Mouse (Mus musculus): ENCODE measurements at regions not wholly inside any gene's neighbourhood (a gene's known extent, or its start where the extent isn't known, plus 50 kb on each side); places are given as distances from the start of the nearest gene placed in this dataset.

- DNase-seq (ENCODE audit: low read depth, low spot score): no peak
Observed at GRCm38 (mm10) chr8:127662776-127663499, 599.2 kb downstream of the Pard3 start.

- no peak for DNase-seq (ENCODE audit: low read depth, low spot score)
Observed at GRCm38 (mm10) chr8:127666606-127667005, 602.9 kb downstream of the Pard3 start.

DNA sequence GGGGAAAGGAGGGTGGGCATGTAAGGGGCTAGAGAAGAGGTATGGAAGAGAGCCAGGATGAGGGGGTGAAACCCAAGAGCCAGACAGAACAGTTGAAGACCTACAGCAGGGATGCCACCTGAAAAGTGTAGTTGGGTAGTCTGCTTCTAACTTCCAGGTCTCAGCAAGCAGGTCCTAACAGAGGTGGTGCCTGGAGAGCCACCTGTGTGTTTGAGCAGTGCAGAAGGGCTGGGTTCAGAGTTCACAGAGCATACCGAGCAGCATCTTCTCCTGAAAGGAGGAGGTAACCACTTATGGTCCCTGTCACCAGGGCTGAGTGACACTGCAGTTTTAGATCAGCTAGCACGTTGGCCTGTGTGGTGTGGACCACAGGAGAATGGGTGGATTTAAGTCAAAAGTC, 605.3 kb downstream of the Pard3 start:
- no peak for DNase-seq (ENCODE audit: low read depth, low spot score)

GRCm38 (mm10) chr8:127674063-127674462, 610.4 kb downstream of the Pard3 start:
- no peak for DNase-seq (ENCODE audit: low read depth, low spot score)

- no peak for DNase-seq (ENCODE audit: low read depth, low spot score)
Observed at GRCm38 (mm10) chr8:127675377-127675776, 611.7 kb downstream of the Pard3 start.

DNA sequence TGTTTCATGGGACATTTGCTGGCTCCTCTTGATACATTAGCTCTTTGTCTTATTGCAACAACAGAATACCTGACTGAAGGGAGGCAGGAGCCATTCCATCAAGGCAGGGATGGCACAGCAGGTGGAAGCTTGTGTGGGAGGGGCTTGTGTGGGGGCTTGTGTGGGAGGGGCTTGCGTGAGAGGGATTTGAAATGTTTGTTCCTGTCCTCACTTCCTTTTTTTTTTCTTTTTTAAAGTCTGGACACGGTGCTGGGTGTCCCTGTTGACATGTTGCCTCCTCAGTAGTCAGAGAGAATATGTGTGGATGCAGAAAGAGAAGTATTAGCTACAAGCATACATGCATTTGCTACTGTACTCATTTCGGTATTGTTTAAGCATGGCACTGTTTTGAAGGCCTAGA, 616.5 kb downstream of the Pard3 start:
- no peak for DNase-seq (ENCODE audit: low read depth, low spot score)

- no peak for DNase-seq (ENCODE audit: low read depth, low spot score)
Observed at GRCm38 (mm10) chr8:127684213-127684612, 620.5 kb downstream of the Pard3 start.

DNA sequence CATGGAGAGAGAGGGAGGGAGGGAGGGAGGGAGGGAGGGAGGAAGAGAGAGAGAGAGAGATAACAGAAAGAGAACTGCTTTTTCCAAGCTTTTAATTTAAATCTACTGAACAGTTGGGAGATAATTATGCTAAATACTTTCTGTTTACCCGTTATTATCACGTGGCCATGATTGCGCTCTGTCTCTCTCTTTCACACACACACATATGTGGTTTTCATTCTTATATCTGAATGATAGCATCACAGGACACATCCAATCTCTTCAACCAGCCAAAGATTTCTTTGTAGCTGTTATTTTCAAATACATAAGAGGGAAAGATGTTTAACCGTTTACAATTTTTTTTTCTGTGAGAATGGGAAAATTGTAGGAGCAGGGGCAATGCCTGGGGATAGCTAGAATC, 627.1 kb downstream of the Pard3 start:
- DNase-seq (ENCODE audit: low read depth, low spot score): no peak

GRCm38 (mm10) chr8:127698404-127698803, 634.7 kb downstream of the Pard3 start:
- DNase-seq (ENCODE audit: low read depth, low spot score): no peak

DNA sequence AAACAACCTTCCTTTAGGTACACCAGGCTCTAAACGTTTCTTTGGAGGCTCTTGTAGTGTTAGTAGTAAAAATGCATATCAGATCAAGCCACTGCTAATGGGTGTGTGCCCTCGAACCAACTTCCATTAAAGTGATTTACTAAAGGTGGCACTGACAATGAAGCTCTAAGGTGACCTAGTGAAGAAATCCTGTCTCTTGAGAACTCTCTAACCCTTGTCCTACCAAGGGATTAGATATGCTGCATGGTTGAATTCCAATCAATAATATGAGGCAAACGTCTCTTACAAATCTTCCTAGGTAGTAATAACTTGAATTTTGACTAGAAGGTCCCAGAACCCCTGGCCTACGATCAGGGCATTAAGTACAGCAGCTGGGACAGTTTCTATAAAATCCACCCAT, 640.7 kb downstream of the Pard3 start:
- DNase-seq (ENCODE audit: low read depth, low spot score): no peak

- no peak for DNase-seq (ENCODE audit: low read depth, low spot score)
Observed at GRCm38 (mm10) chr8:127706051-127706835, 642.5 kb downstream of the Pard3 start.

DNA sequence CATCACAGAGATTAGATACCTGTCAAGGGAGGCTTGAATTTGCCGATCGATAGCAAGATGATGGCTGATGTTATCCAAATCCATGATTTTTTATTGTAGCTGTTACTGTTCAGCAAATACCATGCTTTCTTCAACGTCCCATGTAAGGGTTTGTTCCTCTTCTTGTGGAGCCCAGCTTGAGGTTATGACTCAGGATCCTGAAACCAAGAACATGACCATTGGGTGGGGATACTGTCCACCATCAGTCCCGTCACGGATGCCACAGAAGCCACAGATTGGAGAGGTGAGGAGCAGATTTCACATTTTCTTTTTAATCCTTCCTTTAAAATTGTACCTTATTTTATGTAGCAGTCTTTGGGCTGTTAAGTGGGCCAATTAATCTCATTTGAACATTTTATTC, 645.7 kb downstream of the Pard3 start:
- no peak for DNase-seq (ENCODE audit: low read depth, low spot score)

GRCm38 (mm10) chr8:127715097-127715496, 643.3 kb upstream of the Nrp1 start:
- DNase-seq (ENCODE audit: low read depth, low spot score): no peak

DNA sequence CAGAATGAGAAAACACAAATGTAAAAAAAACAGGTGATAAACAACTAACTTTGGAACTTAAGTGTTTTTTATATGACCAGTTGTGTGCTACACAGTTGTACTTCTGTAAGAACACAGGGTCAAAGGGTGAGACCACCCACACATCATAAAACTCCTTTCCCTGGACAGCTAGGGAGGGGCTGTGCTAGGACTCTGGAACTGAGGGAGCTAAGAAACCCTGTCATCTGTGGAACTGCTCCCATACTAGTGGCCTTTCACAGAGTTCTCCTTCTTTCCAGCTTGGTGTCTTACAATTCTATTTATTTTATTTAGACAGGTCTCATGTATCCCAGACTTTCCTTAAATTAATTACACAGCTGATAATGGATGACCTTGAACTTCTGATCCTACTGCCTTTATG, 640.4 kb upstream of the Nrp1 start:
- DNase-seq (ENCODE audit: low read depth, low spot score): no peak

- DNase-seq (ENCODE audit: low read depth, low spot score): no peak
Observed at GRCm38 (mm10) chr8:127719881-127720280, 638.5 kb upstream of the Nrp1 start.

GRCm38 (mm10) chr8:127720593-127721290, 637.7 kb upstream of the Nrp1 start:
- DNase-seq (ENCODE audit: low read depth, low spot score): no peak

GRCm38 (mm10) chr8:127721624-127722023, 636.8 kb upstream of the Nrp1 start:
- no peak for DNase-seq (ENCODE audit: low read depth, low spot score)

- peak; percentile 7 for DNase-seq (ENCODE audit: low read depth, low spot score)
Observed at GRCm38 (mm10) chr8:127734059-127734458, 624.3 kb upstream of the Nrp1 start.

DNA sequence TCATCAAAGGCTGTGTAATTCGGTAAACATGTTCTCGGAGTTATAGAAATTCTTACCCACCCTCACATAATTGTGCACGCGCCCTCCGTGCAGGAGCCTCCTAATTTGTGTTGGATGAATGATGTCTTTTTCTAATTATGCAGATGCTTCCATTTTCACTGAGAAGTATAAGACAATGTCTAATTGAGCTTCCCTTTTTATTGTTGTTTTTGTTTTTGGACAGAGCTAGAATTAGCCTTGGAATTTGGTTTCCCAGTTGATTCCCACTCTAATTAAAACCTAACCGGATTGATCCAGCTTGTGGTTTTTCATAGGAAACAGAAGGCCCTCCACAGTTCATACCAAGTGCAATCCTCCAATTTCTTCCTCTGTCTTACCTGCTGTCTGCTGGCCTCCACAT, 616.2 kb upstream of the Nrp1 start:
- no peak for DNase-seq (ENCODE audit: low read depth, low spot score)

DNA sequence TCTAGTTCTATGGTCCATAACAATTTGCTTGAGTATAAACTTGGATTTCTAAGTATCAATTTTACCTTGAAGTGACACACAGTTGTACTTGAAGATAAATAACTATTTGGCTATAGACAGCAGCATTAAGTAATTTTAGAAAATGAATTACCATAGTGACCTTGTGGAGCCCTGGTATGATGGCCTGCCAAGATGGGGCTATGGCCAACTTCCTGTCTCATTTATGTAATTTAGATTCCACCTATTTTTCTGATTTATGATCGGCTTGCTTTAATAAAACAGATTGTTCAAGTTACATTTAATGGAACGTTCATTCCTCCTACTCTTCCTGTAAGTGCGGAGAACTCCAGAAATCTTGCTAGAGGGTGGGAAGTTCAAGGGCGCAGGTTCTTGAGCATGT, 613.2 kb upstream of the Nrp1 start:
- DNase-seq (ENCODE audit: low read depth, low spot score): no peak

DNA sequence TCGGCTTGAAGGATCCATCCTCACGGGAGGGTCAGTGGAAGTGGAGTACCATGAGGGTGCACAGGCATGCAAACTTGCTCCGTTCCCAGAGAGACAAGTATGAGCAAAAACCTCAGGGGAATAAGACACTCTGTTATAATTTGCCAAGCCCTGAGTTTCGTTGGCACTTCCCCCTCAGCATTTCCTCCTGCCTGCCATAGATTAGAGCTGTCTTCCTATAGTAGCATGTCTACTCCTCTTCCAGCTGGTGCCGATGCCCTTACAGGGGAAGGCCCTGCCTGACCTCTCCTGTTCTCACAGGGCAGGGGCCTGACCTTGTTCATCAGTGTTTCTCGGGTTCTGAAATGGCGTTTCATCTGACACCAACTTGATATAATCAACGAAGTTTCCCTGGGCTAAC, 611.9 kb upstream of the Nrp1 start:
- DNase-seq (ENCODE audit: low read depth, low spot score): no peak

GRCm38 (mm10) chr8:127752871-127753270, 605.5 kb upstream of the Nrp1 start:
- DNase-seq (ENCODE audit: low read depth, low spot score): peak; percentile 12
